Mouse (Mus musculus): Measurements from ENCODE around the gene Sorcs2. TPM values are rescaled to one million over a fixed set of nuclear protein-coding genes. Genes with fewer than 3 reads are reported as not detected.
A peak's percentile ranks its signal among the peaks of the same experiment; 100 is the strongest.

Gene Sorcs2
- total RNA-seq, 2 experiments from 2014 or later: 8.3 to 8.7 TPM

DNA sequence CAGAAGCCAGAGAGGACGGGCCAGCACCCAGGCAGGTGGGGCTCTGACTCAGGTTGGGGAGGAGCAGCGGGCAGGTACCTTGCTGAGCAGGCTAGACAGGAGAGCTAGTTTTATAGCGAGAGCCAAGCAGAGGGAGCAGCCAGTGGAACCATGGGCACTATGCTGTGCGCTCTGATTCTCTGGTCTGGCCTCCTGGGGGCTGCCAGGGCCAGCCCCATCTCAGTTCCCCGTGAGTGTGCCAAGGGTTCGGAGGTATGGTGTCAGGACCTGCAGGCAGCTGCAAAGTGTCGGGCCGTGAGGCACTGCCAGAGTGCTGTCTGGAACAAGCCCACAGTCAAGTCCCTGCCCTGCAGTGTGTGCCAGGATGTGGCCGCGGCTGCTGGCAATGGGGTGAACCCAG lies 194.0 kb downstream of the Sorcs2 start, which contains the start of gene Psapl1:
Gene Psapl1, plus strand, starts transcription at position 106 of the 400 bp plus-strand sequence.
- peak; percentile 54 for DNase-seq
- intact Hi-C loops (cut with DNase I; ENCODE audit: low total_unique reads): no loop called here

DNA sequence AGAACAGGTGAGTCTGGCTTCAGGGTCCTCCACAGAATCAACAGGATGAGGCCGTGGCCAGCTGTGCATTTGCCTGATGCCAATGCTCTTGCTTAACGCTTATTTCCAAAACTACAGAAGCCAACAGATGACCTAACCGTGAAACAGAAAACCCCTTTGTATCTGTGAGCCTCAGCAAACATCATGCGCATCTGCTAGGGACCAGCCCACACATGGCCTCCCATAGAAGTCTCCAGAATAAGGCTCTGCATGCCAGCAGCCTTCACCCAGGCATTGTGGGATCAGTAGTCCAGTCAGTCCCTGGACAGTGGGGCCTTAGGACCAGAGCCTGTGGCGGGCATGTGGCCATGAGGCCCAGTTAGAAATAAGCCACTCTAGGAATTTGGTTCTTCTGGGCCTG lies 194.5 kb downstream of the Sorcs2 start:
- DNase-seq: peak; percentile 36
- intact Hi-C loops (cut with DNase I; ENCODE audit: low total_unique reads): no loop called here

DNA sequence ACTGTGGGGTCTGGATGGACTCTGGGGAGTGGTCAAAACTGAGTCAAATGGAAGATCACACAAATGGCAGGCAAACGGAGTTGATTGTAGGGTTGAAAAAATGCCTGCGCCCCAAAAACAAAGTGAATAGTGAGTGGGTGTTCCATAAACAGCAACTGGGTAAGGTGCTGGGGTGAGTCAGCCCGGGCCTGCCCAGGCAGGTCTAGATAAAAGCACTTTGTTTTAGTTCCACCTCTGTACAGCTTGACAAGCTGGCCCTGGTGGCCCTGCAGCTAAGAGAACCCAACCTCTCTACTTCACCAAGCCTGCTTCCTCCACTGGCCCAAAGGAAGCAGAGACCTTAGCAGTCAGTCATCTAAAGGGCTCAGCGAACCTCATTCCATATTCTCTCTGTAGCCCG lies 195.2 kb downstream of the Sorcs2 start:
- intact Hi-C loops (cut with DNase I; ENCODE audit: low total_unique reads): no loop called here
- no peak for DNase-seq

GRCm38 (mm10) chr5:36199519-36199918 lies 198.4 kb downstream of the Sorcs2 start:
- intact Hi-C loops (cut with DNase I; ENCODE audit: low total_unique reads): no loop called here
- DNase-seq: no peak

DNA sequence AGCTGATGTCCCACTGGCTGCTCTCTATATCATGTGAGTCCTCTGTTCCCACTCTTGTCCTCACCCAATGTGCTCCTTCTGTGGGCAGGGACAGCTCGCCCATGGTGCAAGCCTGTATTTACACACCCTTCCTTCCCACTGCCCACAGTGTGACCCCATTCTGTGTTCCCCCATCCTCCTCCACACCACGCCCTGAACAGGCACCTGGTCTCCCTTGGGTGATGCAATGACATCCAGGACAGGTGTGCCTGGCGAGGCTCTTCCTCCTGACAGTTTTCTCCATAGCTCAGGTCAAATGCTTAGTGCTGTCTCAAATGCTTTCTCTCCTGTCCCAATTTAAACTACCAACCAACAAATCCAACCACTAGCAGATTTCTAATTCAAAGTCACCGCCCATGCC lies 202.5 kb downstream of the Sorcs2 start:
- intact Hi-C loops (cut with DNase I; ENCODE audit: low total_unique reads): no loop called here
- DNase-seq: no peak

GRCm38 (mm10) chr5:36194631-36195030 lies 203.3 kb downstream of the Sorcs2 start:
- no peak for DNase-seq
- intact Hi-C loops (cut with DNase I; ENCODE audit: low total_unique reads): no loop called here

DNA sequence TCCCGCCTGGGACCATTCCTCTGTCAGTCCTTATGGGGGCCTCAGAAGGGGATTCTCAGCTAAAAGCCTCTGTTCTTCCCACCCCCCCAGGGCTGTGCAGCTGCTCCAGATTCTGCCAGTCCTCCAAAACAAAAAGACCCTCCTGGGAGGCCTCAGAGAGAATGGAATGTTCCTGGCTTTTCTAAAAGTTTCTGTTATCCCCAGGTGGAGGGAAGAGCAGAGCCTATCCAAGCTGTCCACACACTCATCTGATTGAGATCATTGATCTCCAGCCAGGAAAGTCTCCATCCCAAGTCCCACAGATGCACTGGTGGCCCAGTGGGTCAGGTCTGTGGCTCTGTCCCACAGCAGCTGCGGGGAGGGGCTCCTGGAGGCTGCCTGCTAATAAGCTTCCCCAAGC lies 205.3 kb downstream of the Sorcs2 start:
- intact Hi-C loops (cut with DNase I; ENCODE audit: low total_unique reads): no loop called here

DNA sequence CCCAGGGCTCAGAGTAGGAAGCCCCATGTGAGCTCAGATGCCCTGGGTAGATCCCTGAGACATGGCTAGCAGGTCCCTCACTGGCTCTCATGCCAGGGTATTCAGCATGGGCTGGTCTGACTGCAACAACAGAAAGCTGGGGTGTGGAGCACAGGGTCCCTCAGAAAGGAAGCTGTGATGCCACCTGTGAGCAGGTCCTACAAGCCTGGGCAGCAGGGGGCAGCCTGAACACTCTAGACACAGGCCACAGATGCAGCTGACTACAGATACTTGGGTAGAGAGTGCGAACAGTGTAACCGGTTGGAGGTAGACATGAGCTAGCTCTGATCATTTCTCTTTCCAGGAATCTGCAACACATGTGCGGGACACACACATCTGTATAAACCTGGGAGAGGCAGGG lies 206.1 kb downstream of the Sorcs2 start:
- intact Hi-C loops (cut with DNase I; ENCODE audit: low total_unique reads): no loop called here
- no peak for DNase-seq

More for the DNA sequence above, 205.3 kb downstream of the Sorcs2 start:
- DNase-seq: peak; percentile 53

- intact Hi-C loops (cut with DNase I; ENCODE audit: low total_unique reads): no loop called here
- no peak for DNase-seq
These were observed 206.7 kb downstream of the Sorcs2 start for GRCm38 (mm10) chr5:36191285-36191684.

GRCm38 (mm10) chr5:36188310-36188709 lies 209.6 kb downstream of the Sorcs2 start:
- peak; percentile 75 for DNase-seq
- intact Hi-C loops (cut with DNase I; ENCODE audit: low total_unique reads): no loop called here

GRCm38 (mm10) chr5:36186294-36187053 lies 211.5 kb downstream of the Sorcs2 start:
- intact Hi-C loops (cut with DNase I; ENCODE audit: low total_unique reads): no loop called here
- DNase-seq: no peak

- no peak for DNase-seq
- intact Hi-C loops (cut with DNase I; ENCODE audit: low total_unique reads): no loop called here
These were observed 215.6 kb downstream of the Sorcs2 start for GRCm38 (mm10) chr5:36182326-36182725.

- intact Hi-C loops (cut with DNase I; ENCODE audit: low total_unique reads): no loop called here
These were observed 218.2 kb downstream of the Sorcs2 start for GRCm38 (mm10) chr5:36179708-36180107.

DNA sequence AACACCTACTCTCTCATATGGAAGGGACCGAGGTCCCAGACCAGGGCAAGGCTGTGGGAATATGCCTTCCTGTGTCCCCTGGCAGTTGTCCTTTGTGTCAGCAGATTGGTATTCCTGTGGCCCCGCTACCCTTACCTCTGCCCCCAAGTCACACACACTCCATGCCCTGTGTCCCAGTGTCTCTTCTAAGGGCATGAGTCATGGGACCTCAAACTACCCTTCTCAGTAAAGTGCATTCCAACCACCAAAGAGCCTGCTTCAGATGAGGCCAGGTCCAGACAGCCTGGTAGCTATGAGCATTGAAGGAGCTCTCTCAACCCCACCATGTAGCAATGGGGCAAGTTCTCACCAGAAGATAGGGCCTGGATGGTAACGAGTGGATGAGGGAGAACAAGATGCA lies 219.2 kb downstream of the Sorcs2 start:
- intact Hi-C loops (cut with DNase I; ENCODE audit: low total_unique reads): no loop called here
- DNase-seq: no peak

More at GRCm38 (mm10) chr5:36179708-36180107, 218.2 kb downstream of the Sorcs2 start:
- no peak for DNase-seq

GRCm38 (mm10) chr5:36178215-36178614 lies 219.7 kb downstream of the Sorcs2 start:
- no peak for DNase-seq
- intact Hi-C loops (cut with DNase I; ENCODE audit: low total_unique reads): no loop called here

DNA sequence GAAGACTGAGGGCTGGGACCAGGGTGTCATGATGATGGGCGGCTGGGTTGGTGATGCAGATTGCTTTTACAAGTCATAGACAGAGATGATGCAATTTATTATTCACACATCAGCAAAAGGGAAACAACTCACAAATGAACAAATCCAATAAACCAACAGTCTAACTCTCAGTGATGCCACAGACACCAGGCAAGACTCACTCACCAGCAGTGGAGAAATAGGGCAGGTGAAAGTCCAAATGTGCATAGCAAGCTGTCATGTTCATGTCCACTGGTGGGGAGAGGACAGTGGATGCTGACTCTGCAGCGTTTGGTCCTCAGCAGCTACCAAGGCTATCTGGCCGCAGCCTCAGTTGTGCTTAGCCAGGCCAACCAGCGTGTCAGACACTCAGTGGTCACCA lies 221.1 kb downstream of the Sorcs2 start:
- intact Hi-C loops (cut with DNase I; ENCODE audit: low total_unique reads): no loop called here
- DNase-seq: no peak

DNA sequence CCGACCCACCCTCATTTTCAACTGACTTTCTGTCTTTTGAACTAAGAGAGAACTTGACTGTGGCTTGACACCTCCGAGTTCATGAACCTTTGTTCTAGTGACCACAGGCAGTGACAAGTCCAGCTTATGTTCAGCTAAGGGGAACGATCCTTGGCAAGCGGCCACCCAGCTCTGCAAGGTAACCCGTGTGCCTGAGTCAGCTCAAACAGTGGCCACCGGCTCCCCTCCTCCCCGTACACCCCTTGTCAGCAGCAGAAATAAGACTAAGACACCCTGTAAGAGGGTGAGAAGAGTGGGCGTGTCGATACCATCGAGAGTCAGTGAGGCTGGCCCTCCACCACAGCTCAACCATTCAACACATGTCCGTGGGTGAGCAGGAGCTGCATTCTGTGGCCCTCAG lies 221.5 kb downstream of the Sorcs2 start:
- DNase-seq: no peak
- intact Hi-C loops (cut with DNase I; ENCODE audit: low total_unique reads): no loop called here

GRCm38 (mm10) chr5:36174569-36175115 lies 223.3 kb downstream of the Sorcs2 start:
- intact Hi-C loops (cut with DNase I; ENCODE audit: low total_unique reads): no loop called here

DNA sequence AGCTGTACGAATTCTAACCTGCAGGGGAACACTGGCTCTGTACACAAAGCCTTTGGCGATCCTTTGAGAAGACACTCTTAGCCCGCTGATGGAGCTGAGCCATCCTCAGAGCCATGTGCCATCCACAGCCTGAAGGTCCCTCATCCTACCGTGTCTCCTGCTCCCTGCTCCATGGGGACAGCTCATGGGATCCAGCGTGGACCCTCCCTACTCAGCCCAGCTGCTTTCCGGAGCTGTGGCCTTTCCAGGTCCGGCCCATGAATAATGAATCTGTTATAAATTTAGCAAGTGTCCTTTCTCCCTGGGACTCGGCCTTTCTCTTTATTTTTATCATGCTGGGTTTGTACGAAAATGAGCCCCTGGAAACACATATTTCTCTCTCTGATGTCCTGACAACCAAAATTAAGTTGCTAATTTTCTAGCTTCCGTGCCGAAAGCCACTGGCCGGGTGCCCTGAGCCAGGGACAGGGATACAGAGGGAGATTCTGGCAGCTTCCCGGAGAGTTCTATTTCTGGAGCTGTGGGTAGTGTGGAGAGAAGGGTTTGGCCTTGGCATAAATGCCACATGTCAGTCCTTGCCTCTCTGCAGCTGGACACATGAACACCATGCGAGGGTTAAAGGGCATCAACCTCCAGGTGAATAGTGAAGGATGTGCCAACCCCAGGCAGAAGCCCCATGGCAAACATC lies 228.8 kb downstream of the Sorcs2 start:
- intact Hi-C loops (cut with DNase I; ENCODE audit: low total_unique reads): no loop called here
- peak; percentile 62 for DNase-seq

More at GRCm38 (mm10) chr5:36174569-36175115, 223.3 kb downstream of the Sorcs2 start:
- DNase-seq: no peak

GRCm38 (mm10) chr5:36166346-36167013 lies 231.5 kb downstream of the Sorcs2 start:
- intact Hi-C loops (cut with DNase I; ENCODE audit: low total_unique reads): no loop called here
- no peak for DNase-seq

All from gastrocnemius, postnatal 14 days (tissue).